Mouse (Mus musculus) liver, embryonic 12.5 days (tissue): Measurements from ENCODE around the gene Pdpr. TPM values are rescaled to one million over a fixed set of nuclear protein-coding genes. Genes with fewer than 3 reads are reported as not detected.
"Not testable (repeated sequence)": the region's sequence is repeated elsewhere in the genome, so short reads cannot be mapped to it uniquely, and the experiment has no call there.

Experiments
- ATAC-seq: fragments of 200-750 bp; cut with Nextera tagmentation; 2 replicates; pipeline ENCODE4 v1.8.0; 2017; ENCODE audit warnings: moderate number of reproducible peaks, mild to moderate bottlenecking, moderate library complexity
- H3K27ac ChIP-seq: fragments of 300-500 bp; sonication (generic); 2 replicates; pipeline ENCODE4 v1.5.1; 2016; ENCODE audit warnings: mild to moderate bottlenecking
- H3K27me3 ChIP-seq: fragments of 300-500 bp; sonication (generic); replicated peaks from 2 replicates; pipeline ENCODE4 v1.6.1; 2016; ENCODE audit warnings: mild to moderate bottlenecking, moderate library complexity
- H3K36me3 ChIP-seq: fragments of 300-500 bp; sonication (generic); 2 replicates; pipeline ENCODE4 v1.6.1; 2016; ENCODE audit warnings: mild to moderate bottlenecking, moderate library complexity
- H3K4me1 ChIP-seq: fragments of 300-500 bp; sonication (generic); 2 replicates; pipeline ENCODE4 v1.6.1; 2016
- H3K4me2 ChIP-seq: fragments of 300-500 bp; sonication (generic); 2 replicates; pipeline ENCODE4 v1.6.1; 2016; ENCODE audit warnings: mild to moderate bottlenecking, moderate library complexity
- H3K4me3 ChIP-seq: fragments of 300-500 bp; sonication (generic); 2 replicates; pipeline ENCODE4 v1.5.1; 2016; ENCODE audit warnings: mild to moderate bottlenecking, moderate library complexity
- H3K9ac ChIP-seq: fragments of 300-500 bp; sonication (generic); 2 replicates; pipeline ENCODE4 v1.6.1; 2016; ENCODE audit warnings: mild to moderate bottlenecking, moderate library complexity
- H3K9me3 ChIP-seq: fragments of 300-500 bp; sonication (generic); replicated peaks from 2 replicates; pipeline ENCODE4 v1.6.1; 2016; ENCODE audit warnings: mild to moderate bottlenecking, moderate library complexity
- WGBS: fragments of 180-500 bp; shearing (Covaris S2); methylation state at CpG from one replicate; pipeline ENCODE4 v1.1.7; 2016; ENCODE audit not compliant: insufficient replicate concordance; 5-methylcytosine and 5-hydroxymethylcytosine counted together
- polyA plus RNA-seq: library from polyadenylated mRNA; unstranded; fragments of >200 nt; fragmentation: Nextera tagmentation; extraction: Ambion mirVana; gene quantifications from 2 replicates; pipeline ENCODE4 v1.2.1, GENCODE M21; 2016

The Pdpr gene
- polyA plus RNA-seq, 1 experiment from 2014 or later = 5.1 TPM

- H3K36me3 ChIP-seq, H3K9ac ChIP-seq, H3K27ac ChIP-seq, H3K9me3 ChIP-seq, H3K4me3 ChIP-seq, H3K4me2 ChIP-seq, ATAC-seq, H3K27me3 ChIP-seq: not testable (repeated sequence)
- peaks cover 27% of the 10 kb centered on the region for H3K4me1 ChIP-seq
- WGBS = 77% methylated on average over 6 of the region's 6 CpGs
Observed at GRCm38 (mm10) chr8:111092326-111092725, 2.1 kb upstream of the Pdpr start, which contains the start of gene Clec18a. TSS of gene Clec18a (minus strand) at chr8:111092426.

- H3K27ac ChIP-seq = 0 out of 2 replicates have a peak overlapping the region, but pooled peaks have one; percentile 36
- peak overlapping the region; percentile 75 for H3K9ac ChIP-seq
- peak overlapping the region; percentile 97 for H3K4me2 ChIP-seq
- H3K4me1 ChIP-seq = peaks cover 27% of the 10 kb centered on the region
- H3K4me3 ChIP-seq = peak overlapping the region; percentile 69
- under 1% methylated on average over 69 of the region's 69 CpGs for WGBS
- H3K9me3 ChIP-seq, H3K27me3 ChIP-seq, H3K36me3 ChIP-seq: not testable (repeated sequence)
- peak; percentile 76 for ATAC-seq
Observed at GRCm38 (mm10) chr8:111094719-111095302, 381 bp downstream of the Pdpr start.

GRCm38 (mm10) chr8:111114891-111115290, 20.5 kb downstream of the Pdpr start:
- H3K4me2 ChIP-seq = no peak overlapping the region
- peaks cover 62% of the 10 kb centered on the region for H3K36me3 ChIP-seq
- no peak for ATAC-seq

GRCm38 (mm10) chr8:111119481-111119880, 25.1 kb downstream of the Pdpr start:
- no peaks in the 10 kb centered on the region for H3K4me1 ChIP-seq
- H3K9ac ChIP-seq = no peak overlapping the region
- H3K9me3 ChIP-seq = no peaks in the 10 kb centered on the region
- 82% methylated on average over 3 of the region's 3 CpGs for WGBS
- no peak overlapping the region for H3K4me2 ChIP-seq
- no peak overlapping the region for H3K27ac ChIP-seq
- no peak overlapping the region for H3K4me3 ChIP-seq
- H3K27me3 ChIP-seq = no peaks in the 10 kb centered on the region
- no peak for ATAC-seq
- peaks cover 89% of the 10 kb centered on the region for H3K36me3 ChIP-seq

More at GRCm38 (mm10) chr8:111114891-111115290, 20.5 kb downstream of the Pdpr start:
- Histone ChIP-seq H3K4me3 (no peak overlapping the region), H3K9me3 (no peaks in the 10 kb centered on the region), H3K4me1 (no peaks in the 10 kb centered on the region), H3K9ac (no peak overlapping the region), H3K27me3 (no peaks in the 10 kb centered on the region), H3K27ac (no peak overlapping the region)
- 81% methylated on average over 5 of the region's 5 CpGs for WGBS

DNA sequence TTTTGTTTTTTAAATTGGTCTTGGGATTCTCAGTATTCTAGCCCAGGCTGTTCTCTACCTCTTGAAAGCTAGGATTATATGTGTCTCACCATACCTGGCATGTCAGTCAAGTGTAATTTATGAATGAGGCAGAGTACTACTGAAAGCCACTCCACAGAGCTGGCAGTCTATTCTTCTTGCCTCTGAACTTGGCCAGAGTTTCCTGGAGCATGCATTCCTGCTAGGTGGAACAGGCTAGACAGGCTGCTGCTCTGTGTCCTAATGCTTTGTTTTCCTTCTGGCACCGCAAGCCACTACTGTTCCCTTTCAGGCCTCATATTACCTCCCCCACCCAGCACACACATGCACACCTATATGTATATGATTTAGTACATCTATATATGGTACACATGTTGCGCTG, 36.3 kb downstream of the Pdpr start:
- no peaks in the 10 kb centered on the region for H3K27me3 ChIP-seq
- no peak overlapping the region for H3K4me3 ChIP-seq
- ATAC-seq = no peak
- no peak overlapping the region for H3K27ac ChIP-seq
- WGBS = 91% methylated on average over 2 of the region's 2 CpGs
- no peaks in the 10 kb centered on the region for H3K4me1 ChIP-seq
- H3K9ac ChIP-seq = no peak overlapping the region
- no peak overlapping the region for H3K4me2 ChIP-seq
- H3K36me3 ChIP-seq = peaks cover 64% of the 10 kb centered on the region
- H3K9me3 ChIP-seq = no peaks in the 10 kb centered on the region

GRCm38 (mm10) chr8:111142521-111142920, 48.1 kb downstream of the Pdpr start:
- H3K27me3 ChIP-seq = no peaks in the 10 kb centered on the region
- no peak overlapping the region for H3K27ac ChIP-seq
- no peak overlapping the region for H3K9ac ChIP-seq
- peaks cover 26% of the 10 kb centered on the region for H3K4me1 ChIP-seq
- H3K36me3 ChIP-seq = peaks cover 11% of the 10 kb centered on the region
- H3K4me2 ChIP-seq = no peak overlapping the region
- no peak for ATAC-seq
- H3K4me3 ChIP-seq = no peak overlapping the region
- no peaks in the 10 kb centered on the region for H3K9me3 ChIP-seq

DNA sequence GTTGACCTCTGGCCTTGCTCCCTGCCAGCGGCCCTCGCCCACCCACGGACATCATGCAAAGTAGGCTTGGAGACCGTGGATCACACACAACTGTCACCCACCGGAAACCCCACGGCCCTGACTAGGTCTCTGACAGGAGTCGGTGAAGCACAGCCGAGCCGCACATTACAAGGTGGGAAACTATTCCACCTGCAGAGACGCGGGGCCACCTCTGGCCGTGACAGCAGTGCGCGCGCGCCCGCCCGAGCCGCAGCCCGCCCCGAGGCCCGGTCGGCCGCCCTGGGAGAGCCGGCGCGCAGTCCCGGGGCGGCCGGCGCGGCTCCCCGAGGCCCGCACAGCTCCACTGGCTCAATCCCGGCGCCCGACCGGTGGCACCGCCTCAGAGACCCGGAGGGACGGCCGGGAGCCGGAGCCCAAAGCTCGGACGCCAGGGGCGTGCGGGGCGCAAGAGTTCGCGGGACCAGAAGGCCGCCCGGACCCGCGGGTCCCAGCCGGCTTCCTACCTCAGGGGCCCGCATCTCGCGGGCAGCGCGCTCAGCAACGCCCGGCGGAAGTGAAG, 50.5 kb downstream of the Pdpr start:
- H3K4me1 ChIP-seq = peaks cover 26% of the 10 kb centered on the region
- peak overlapping the region; percentile 97 for H3K4me2 ChIP-seq
- not testable (repeated sequence) for H3K36me3 ChIP-seq, H3K9me3 ChIP-seq, H3K27me3 ChIP-seq, H3K27ac ChIP-seq
- ATAC-seq = peak; percentile 70
- H3K4me3 ChIP-seq = peak overlapping the region; percentile 72
- H3K9ac ChIP-seq = peak overlapping the region; percentile 74
- WGBS = 1% methylated on average over 55 of the region's 63 CpGs

DNA sequence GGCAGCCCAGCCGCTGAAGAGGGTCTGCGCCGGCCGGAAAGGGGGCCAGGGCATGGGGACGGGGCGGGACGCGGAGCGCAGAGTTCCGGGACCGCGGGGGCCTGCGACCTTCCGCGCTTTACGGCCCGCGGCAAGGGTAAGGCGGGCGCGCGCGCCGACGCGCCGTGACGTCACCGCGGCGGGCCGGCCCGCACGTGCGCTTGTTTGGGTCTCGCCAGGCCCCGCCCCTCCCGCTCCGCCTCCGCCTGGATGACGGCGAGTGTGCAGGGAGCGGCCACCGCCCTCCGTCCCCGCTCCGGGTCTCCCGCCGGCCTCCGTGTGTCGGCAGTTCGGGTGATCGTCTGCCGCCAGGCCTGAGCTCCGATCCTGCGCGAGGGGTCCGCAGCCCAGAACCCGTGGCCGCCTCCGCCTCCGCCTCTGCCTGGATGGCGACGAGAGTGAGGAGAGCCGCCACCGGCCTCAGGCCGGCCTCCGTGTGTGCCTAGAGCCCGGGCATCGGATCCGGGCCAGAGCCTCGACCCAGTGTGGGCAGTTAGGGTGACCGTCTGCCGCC, 51.1 kb downstream of the Pdpr start:
- H3K4me2 ChIP-seq = peak overlapping the region; percentile 97
- H3K9me3 ChIP-seq, H3K27me3 ChIP-seq, H3K27ac ChIP-seq, H3K36me3 ChIP-seq: not testable (repeated sequence)
- H3K9ac ChIP-seq = peak overlapping the region; percentile 74
- H3K4me1 ChIP-seq = peaks cover 26% of the 10 kb centered on the region
- peak; percentile 95 for ATAC-seq
- under 1% methylated on average over 50 of the region's 74 CpGs for WGBS
- H3K4me3 ChIP-seq = peak overlapping the region; percentile 72

DNA sequence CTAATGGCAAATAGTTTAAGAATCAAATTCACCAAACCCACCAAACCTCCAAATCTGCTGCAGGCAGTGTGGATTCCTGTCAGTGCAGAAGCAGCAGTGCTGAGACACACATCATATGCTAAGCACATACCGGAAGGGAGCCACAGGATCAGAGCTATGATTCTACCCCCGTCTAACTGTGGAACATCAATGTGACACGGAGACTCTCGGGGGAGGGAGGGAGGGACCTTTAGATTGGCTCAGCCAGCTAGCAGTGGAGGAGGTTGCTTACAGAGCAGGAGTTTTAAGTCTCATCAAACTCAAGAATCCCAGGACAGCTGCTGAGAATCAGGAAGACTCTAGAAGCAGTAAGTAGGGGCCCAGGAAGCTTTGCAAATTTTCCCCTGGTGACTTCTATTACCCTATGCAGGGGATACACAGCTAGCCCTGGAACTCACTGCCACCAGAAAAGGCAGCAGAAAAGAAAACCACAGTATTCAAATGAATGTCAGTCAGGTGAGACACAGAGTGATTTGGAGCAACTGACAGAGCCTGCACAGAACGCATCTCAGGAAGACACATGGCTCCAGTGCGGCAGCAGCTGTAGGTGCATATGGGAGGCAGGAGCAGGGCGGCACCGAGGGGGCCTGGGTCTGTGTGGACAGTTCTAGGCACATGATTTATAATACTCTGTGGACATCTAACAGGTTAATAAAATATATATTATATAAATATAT, 61.4 kb downstream of the Pdpr start:
- H3K4me1 ChIP-seq = no peaks in the 10 kb centered on the region
- no peaks in the 10 kb centered on the region for H3K9me3 ChIP-seq
- 84% methylated on average over 8 of the region's 8 CpGs for WGBS
- no peak overlapping the region for H3K27ac ChIP-seq
- no peak for ATAC-seq
- H3K4me3 ChIP-seq = no peak overlapping the region
- no peak overlapping the region for H3K9ac ChIP-seq
- H3K27me3 ChIP-seq = no peaks in the 10 kb centered on the region
- H3K4me2 ChIP-seq = no peak overlapping the region
- H3K36me3 ChIP-seq = peaks cover 74% of the 10 kb centered on the region

- H3K4me2 ChIP-seq = no peak overlapping the region
- no peaks in the 10 kb centered on the region for H3K27me3 ChIP-seq
- H3K4me3 ChIP-seq = no peak overlapping the region
- H3K36me3 ChIP-seq = peaks cover 86% of the 10 kb centered on the region
- no peaks in the 10 kb centered on the region for H3K9me3 ChIP-seq
- H3K4me1 ChIP-seq = no peaks in the 10 kb centered on the region
- no peak overlapping the region for H3K9ac ChIP-seq
- WGBS = 52% methylated on average over 14 of the region's 14 CpGs
- H3K27ac ChIP-seq = no peak overlapping the region
- peak; percentile 66; the same call in 1 of the 2 replicates for ATAC-seq
Observed at GRCm38 (mm10) chr8:111157617-111158016, 63.2 kb downstream of the Pdpr start.

DNA sequence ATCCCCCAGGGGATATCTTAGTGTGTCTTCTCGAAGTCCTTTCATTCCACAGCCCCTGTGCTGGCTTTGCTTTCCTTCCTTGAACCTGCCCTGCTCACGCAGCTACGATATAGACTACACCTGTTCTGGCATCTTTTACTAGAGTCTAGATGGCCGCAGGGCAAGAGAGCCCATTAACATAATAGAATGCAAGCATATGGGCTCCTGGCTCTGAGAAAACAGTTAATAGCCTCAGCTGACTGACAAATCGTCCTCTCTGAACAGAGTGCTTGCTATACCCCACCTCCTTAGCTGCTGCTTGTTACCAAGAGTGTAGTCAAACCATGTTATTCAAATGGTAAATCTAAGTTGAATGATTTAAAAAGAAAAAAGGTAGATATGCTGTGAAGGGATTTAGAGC, 77.2 kb downstream of the Pdpr start:
- H3K27ac ChIP-seq = no peak overlapping the region
- 77% methylated on average over 5 of the region's 5 CpGs for WGBS
- no peak for ATAC-seq

DNA sequence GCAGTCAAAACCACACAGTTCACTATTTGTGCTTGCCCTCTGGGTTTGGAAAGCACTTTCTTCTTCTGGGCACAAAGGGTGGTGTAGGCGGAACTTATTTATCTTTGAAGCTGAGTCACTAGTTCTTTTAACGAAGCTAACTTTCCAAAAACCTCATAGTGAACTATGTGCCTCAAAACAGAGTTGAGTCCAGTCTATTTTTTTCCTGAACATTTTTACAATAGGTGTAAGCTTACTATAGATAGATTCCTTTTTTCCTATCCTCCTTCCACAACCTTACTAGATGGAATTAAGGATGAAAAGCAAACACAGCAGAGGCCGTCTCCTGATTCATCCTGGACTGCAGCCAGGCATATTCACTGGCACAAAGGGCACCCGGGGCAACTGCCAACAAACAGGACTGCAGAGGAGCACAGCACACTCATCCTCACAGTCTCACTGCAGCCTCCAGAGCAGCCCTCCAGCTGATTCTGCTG, 91.1 kb downstream of the Pdpr start:
- Histone ChIP-seq H3K36me3 (peaks cover 68% of the 10 kb centered on the region), H3K9me3 (no peaks in the 10 kb centered on the region), H3K4me3 (no peak overlapping the region), H3K27ac (no peak overlapping the region), H3K4me2 (no peak overlapping the region), H3K9ac (no peak overlapping the region), H3K4me1 (0 out of 2 replicates have a peak, but pooled peaks cover 4% of the 10 kb centered on the region), H3K27me3 (no peaks in the 10 kb centered on the region)
- ATAC-seq = no peak
- 72% methylated on average over 4 of the region's 4 CpGs for WGBS

More for the DNA sequence above, 77.2 kb downstream of the Pdpr start:
- H3K9ac ChIP-seq = no peak overlapping the region
- H3K4me1 ChIP-seq = no peaks in the 10 kb centered on the region
- H3K36me3 ChIP-seq = peaks cover 91% of the 10 kb centered on the region
- H3K9me3 ChIP-seq = no peaks in the 10 kb centered on the region
- no peaks in the 10 kb centered on the region for H3K27me3 ChIP-seq
- no peak overlapping the region for H3K4me2 ChIP-seq
- no peak overlapping the region for H3K4me3 ChIP-seq
